Mouse (Mus musculus): ENCODE data around the gene Col4a5.

- no peak for TF ChIP-seq POLR2A (IDR thresholded peaks at IDR 0.05; ENCODE audit: control insufficient read depth, low read depth, low read length)
- no peak for TF ChIP-seq CTCF (IDR thresholded peaks at IDR 0.05; ENCODE audit: control insufficient read depth, insufficient read depth, insufficient replicate concordance, low read depth, low read length)
Observed at GRCm38 (mm10) chrX:141494545-141494944, 19.4 kb downstream of the Col4a5 start.
